Mouse (Mus musculus) heart, embryonic 14.5 days (tissue): ENCODE data around the gene Plce1. TPM values are rescaled to one million over a fixed set of nuclear protein-coding genes. Genes with fewer than 3 reads are reported as not detected.

Source experiments
- ATAC-seq: fragments of 200-750 bp; cut with Nextera tagmentation; 2 replicates; pipeline ENCODE4 v1.8.0; 2017; ENCODE audit warnings: low read depth, moderate TSS enrichment; ENCODE audit not compliant: insufficient number of reproducible peaks, insufficient read depth, low FRiP score
- H3K27ac ChIP-seq, 2 experiments: fragments of 200-500 bp in 1 of 2; fragments of 300-500 bp in 1 of 2; sonication (generic) in 1 of 2; replicated peaks in 1 of 2; 2 replicates each; pipeline ENCODE4 v1.5.1; 2012 to 2014; ENCODE audit warnings: low read depth in 2 of 2, low read length in 2 of 2, control low read depth in 1 of 2, mild to moderate bottlenecking in 1 of 2, mixed read lengths in 1 of 2; ENCODE audit not compliant: control insufficient read depth in 1 of 2, insufficient read depth in 1 of 2
- H3K27me3 ChIP-seq: fragments of 300-500 bp; sonication (generic); 2 replicates; pipeline ENCODE4 v1.6.1; 2014; ENCODE audit warnings: mild to moderate bottlenecking, low read length, control low read depth; ENCODE audit not compliant: control insufficient read depth, insufficient read depth
- H3K36me3 ChIP-seq: fragments of 300-500 bp; sonication (generic); 2 replicates; pipeline ENCODE4 v1.6.1; 2014; ENCODE audit warnings: mild to moderate bottlenecking, control low read depth, low read length, mixed read lengths; ENCODE audit not compliant: control insufficient read depth, insufficient read depth
- H3K4me1 ChIP-seq, 2 experiments: fragments of 200-500 bp in 1 of 2; fragments of 300-500 bp in 1 of 2; sonication (generic) in 1 of 2; 2 replicates each; pipeline ENCODE4 v1.6.1; 2012 to 2014; ENCODE audit warnings: low read length in 2 of 2, control low read depth in 1 of 2, mixed read lengths in 1 of 2; ENCODE audit not compliant: control insufficient read depth in 2 of 2, insufficient read depth in 2 of 2
- H3K4me2 ChIP-seq: fragments of 300-500 bp; sonication (generic); 2 replicates; pipeline ENCODE4 v1.6.1; 2014; ENCODE audit warnings: mild to moderate bottlenecking, low read length
- H3K4me3 ChIP-seq, 2 experiments: fragments of 200-500 bp in 1 of 2; fragments of 300-500 bp in 1 of 2; sonication (generic) in 1 of 2; 2 replicates each; pipeline ENCODE4 v1.5.1; 2012 to 2014; ENCODE audit warnings: low read length in 2 of 2, mild to moderate bottlenecking in 2 of 2, control low read depth in 1 of 2, low read depth in 1 of 2, moderate library complexity in 1 of 2; ENCODE audit not compliant: control insufficient read depth in 1 of 2, insufficient read depth in 1 of 2
- H3K9ac ChIP-seq: fragments of 300-500 bp; sonication (generic); 2 replicates; pipeline ENCODE4 v1.6.1; 2014; ENCODE audit warnings: mild to moderate bottlenecking, low read length
- H3K9me3 ChIP-seq: fragments of 300-500 bp; sonication (generic); 2 replicates; pipeline ENCODE4 v1.6.1; 2016; ENCODE audit warnings: low read length, control low read depth; ENCODE audit not compliant: control insufficient read depth
- WGBS: fragments of 180-500 bp; shearing (Covaris S2); extraction: QIAGEN DNeasy Blood & Tissue Kit; methylation state at CpG from one replicate; pipeline ENCODE4 v1.1.7; 2014; 5-methylcytosine and 5-hydroxymethylcytosine counted together
- polyA plus RNA-seq: library from polyadenylated mRNA; unstranded; fragments of >200 nt; fragmentation: Nextera tagmentation; extraction: Ambion mirVana; gene quantifications from 2 replicates; pipeline ENCODE4 v1.2.1, GENCODE M21; 2014

Plce1 gene
- polyA plus RNA-seq, 1 experiment from 2014 or later = 7.8 TPM

DNA sequence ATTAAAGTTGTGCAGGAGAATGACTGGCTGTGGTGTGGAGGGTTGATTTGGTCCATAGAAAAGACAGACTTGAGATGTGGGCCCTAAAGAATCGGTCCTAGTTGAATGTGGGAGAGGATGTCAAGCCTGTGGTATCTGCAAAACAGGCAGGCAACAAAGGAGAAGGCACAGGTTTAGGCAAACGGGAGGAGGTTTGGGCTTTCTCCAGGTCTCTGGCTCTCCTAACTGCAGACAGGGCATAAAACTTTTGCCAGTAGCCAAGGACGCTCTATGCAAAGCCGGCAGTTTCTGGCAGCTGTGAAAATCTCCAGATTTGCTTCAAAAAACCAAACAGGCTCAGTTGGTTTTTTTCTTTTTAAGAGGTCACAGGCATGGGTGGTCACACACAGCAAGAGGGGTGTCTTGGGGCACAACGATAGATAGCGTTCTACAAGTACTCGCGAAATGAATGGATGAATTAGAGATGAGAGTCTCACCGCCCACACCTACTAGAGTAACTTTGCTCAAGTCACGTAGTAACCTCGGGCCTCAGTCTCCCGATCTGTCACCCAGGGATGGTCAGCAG is 671 bp upstream of the Plce1 start:
- peaks cover 6 to 26% of the 10 kb centered on the region in 2 experiments for H3K4me1 ChIP-seq
- ATAC-seq = no peak
- H3K27ac ChIP-seq = 0 out of 4 replicates have a peak overlapping the region, but pooled peaks of 1 of the 2 experiments have one; percentile 71
- H3K4me3 ChIP-seq = peak overlapping the region; percentile 66 to 70
- no peaks in the 10 kb centered on the region for H3K9me3 ChIP-seq
- no peaks in the 10 kb centered on the region for H3K27me3 ChIP-seq
- no peaks in the 10 kb centered on the region for H3K36me3 ChIP-seq
- 15% methylated on average over 12 of the region's 12 CpGs for WGBS
- H3K4me2 ChIP-seq = peak overlapping the region; percentile 69
- peak overlapping the region; percentile 86 for H3K9ac ChIP-seq

DNA sequence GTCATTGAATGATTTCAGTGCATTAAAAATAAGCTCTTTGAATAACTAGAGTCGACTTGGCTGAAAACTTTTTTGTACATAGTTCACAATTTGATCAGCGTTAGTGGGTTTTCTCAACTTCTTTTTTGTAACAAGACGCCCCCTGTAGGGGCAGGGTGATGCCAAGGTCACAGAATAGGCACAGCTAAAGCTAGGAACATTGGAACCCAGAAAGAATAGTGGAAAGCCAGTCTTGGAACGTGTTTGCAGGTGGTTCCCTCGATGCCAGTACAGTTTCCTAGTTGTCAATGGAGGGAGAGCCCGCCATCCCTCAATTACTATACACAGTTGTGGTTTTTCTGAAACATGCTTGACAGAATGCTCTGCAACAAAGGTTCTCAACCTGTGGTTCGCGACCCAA is 997 bp downstream of the Plce1 start:
- Histone ChIP-seq H3K9me3 (no peaks in the 10 kb centered on the region), H3K4me2 (peak overlapping the region; percentile 69), H3K27ac (0 out of 4 replicates have a peak overlapping the region, but pooled peaks of 1 of the 2 experiments have one; percentile 71), H3K27me3 (no peaks in the 10 kb centered on the region), H3K36me3 (no peaks in the 10 kb centered on the region), H3K4me3 (peak overlapping the region; percentile 66 to 70; a peak in 3 of 4 replicates), H3K4me1 (peaks cover 12 to 35% of the 10 kb centered on the region in 2 experiments), H3K9ac (peak overlapping the region; percentile 86)
- WGBS = 20% methylated on average over 8 of the region's 8 CpGs
- ATAC-seq = no peak

DNA sequence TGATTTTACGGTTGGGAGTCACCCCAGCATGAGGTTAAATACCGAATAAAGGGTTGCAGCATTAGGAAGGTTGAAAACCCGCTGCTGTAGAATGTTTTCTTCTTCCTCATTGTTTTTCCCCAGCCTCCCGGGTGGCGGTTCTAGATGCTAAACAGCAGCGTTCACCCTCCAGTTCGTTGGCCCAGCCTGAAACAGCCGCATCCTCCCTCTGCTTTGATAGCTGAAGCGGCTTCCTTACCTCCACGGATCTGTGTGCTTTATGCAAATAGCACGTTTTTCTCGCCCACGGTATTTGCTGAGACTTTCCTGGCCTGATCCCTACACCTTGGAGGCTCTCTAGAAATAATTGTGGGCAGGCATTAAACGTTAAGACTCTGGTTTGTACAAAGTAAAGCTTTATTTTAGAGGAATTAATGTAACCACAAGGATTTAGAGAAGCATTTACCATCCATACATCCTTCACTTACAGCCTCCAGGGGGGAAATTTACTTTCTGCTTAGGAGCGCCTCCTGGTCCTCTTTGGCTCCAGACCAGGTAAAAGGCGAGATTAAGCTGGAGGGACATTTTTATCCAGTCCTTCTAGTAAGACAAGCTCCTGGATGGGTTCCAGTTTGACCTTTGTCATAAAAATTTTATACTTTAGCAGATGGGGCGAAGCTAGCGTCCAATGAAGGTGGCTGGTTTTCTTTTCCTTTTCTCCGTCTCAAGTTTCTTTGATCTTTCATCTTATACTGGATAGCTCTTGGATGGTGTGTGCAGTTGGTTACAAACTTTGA is 1.7 kb downstream of the Plce1 start:
- H3K36me3 ChIP-seq = no peaks in the 10 kb centered on the region
- H3K27ac ChIP-seq = no peak overlapping the region
- no peaks in the 10 kb centered on the region for H3K9me3 ChIP-seq
- H3K4me1 ChIP-seq = peaks cover 18 to 42% of the 10 kb centered on the region in 2 experiments
- peak overlapping the region; percentile 69 for H3K4me2 ChIP-seq
- peak overlapping the region; percentile 86 for H3K9ac ChIP-seq
- no peaks in the 10 kb centered on the region for H3K27me3 ChIP-seq
- 33% methylated on average over 19 of the region's 19 CpGs for WGBS
- no peak for ATAC-seq
- peak overlapping the region; percentile 66 to 70 for H3K4me3 ChIP-seq

DNA sequence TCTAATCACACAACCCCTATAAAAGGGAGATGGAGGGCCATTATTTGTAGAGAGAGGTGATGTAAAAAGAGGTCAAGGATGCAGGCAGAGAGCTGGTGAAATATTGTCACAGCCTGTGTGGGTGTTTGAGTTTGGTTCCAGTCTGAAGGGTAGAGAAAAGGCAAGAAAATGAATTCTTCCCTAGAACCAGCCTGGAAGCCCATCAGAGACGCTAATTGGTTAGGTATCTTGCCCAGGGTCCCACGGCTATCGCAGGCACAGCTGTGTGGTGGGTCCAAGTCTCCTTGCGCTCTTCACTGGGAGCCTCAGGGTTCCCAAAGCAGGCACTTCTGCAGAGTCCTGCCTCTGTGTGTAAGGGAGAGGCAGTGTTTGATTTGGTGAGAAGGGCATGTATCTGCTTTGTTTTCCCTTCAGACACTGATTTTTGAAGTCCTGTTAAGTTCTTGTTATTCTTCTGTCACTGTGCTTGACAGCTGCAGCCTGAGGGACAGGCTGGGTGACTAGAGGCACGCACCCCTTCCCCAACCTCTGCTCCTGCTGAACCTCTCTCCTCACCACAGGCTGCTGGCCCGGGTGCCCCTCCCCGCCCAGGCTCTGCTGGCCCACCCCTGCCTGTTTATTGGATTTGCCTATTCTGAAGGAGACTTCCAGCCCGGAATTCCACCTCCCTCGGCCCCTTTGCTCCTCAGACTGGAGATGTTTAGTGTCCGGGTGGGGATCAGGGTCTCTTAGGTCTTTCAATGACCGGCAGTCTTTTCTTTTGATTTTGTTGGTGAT is 5.1 kb downstream of the Plce1 start:
- no peaks in the 10 kb centered on the region for H3K36me3 ChIP-seq
- H3K4me2 ChIP-seq = no peak overlapping the region
- H3K27me3 ChIP-seq = no peaks in the 10 kb centered on the region
- H3K4me3 ChIP-seq = no peak overlapping the region
- H3K4me1 ChIP-seq = peaks cover 16 to 38% of the 10 kb centered on the region in 2 experiments
- H3K27ac ChIP-seq = no peak overlapping the region
- 40% methylated on average over 11 of the region's 11 CpGs for WGBS
- H3K9ac ChIP-seq = peak overlapping the region; percentile 31; the same call in 1 of the 2 replicates
- ATAC-seq = no peak
- no peaks in the 10 kb centered on the region for H3K9me3 ChIP-seq

DNA sequence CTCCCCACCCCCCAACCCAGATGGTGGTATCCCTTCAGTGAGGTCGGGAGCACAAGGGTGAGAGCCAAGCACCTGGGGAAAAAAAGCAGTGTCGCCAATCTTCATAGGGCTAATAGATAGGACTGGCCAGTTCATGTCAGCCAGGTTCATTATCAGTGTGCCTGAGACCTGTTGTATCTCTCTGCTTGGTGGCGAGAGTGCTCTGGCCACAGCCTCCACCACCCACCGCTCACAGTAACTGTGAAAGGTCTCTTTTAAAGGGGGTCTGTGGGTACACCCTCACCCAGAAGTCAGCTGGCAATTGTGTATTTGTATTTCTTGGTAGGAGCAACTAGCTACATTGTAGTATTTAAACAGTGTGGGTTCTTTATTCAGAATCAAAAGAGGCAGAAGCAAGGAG is 6.6 kb downstream of the Plce1 start:
- no peak for ATAC-seq
- H3K36me3 ChIP-seq = no peaks in the 10 kb centered on the region
- peak overlapping the region; percentile 8; the same call in 1 of the 2 replicates for H3K4me2 ChIP-seq
- no peak overlapping the region for H3K9ac ChIP-seq
- WGBS = 23% methylated on average over 4 of the region's 4 CpGs
- no peaks in the 10 kb centered on the region for H3K9me3 ChIP-seq
- H3K27me3 ChIP-seq = no peaks in the 10 kb centered on the region
- H3K4me1 ChIP-seq = peaks cover 16 to 31% of the 10 kb centered on the region in 2 experiments
- H3K27ac ChIP-seq = peak overlapping the region in 1 of 2 experiments; percentile 24; a peak in 1 of 4 replicates
- H3K4me3 ChIP-seq = no peak overlapping the region

DNA sequence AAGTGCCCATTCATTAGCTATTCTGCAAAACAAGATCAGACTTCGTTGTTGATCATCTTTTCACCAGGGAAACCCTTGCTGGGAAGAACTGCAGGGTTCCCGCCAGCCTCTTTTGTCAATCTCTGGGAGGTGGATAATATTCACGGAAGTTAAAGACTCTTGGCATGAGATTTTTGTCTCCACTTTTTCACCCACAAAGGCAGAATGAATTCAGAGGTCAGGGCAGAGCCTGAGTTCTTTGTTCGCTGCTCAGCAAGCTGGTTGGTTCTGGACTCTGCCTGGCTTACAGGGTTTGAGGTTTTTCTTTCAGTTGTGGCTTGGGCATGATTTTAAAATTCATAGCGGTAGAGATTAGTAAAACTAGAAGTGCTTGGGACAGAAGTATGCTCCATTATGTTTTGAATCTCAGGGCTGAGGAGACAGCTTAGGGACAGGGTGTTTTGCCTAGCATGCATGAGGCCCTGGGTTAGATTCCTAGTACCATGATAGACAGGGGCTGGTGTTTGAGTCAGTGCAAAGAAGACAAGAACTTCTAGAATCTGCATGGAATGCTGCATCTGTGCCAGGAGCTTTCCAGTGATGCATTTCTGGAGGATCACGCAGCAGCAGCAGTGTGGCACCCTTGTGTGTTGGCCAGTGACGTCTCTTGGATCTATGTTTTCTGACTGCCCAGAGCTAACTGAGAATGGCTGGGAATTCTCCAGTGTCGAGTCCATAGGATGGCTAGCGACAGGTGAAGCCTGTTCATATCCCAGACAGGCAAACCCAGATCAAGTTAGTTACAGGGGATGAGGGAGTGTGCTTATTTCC is 7.4 kb downstream of the Plce1 start:
- no peak for ATAC-seq
- no peak overlapping the region for H3K4me2 ChIP-seq
- H3K27ac ChIP-seq = peak overlapping the region in 1 of 2 experiments; percentile 1; a peak in 1 of 4 replicates

DNA sequence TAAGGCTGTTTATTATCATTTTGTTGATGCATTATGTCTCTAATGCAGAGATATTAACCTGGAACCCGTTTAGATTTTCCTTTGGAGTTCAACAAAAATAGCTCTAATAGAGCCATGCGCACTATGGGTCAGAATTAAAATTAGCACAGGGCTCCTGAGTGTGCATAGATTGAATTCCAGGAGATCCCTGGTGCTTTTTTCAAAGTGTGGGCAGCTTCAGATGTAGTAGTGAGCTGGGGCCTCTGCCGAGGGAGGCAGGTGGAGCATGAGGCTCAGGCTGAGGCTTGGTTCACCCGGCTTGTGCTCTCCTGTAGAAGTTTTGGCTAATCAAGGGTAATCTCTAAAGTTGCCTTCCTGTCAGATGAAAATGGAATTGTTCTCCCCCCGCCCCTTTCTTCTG is 17.3 kb downstream of the Plce1 start:
- H3K27me3 ChIP-seq = no peaks in the 10 kb centered on the region
- H3K9me3 ChIP-seq = no peaks in the 10 kb centered on the region
- H3K27ac ChIP-seq = peak overlapping the region; percentile 84 to 89
- ATAC-seq = peak; percentile 61; the same call in 1 of the 2 replicates
- WGBS = 38% methylated on average over 5 of the region's 5 CpGs
- no peak overlapping the region for H3K9ac ChIP-seq
- peaks cover 4 to 8% of the 10 kb centered on the region in 2 experiments; a peak in 3 of 4 replicates for H3K4me1 ChIP-seq
- peak overlapping the region; percentile 47 for H3K4me2 ChIP-seq
- H3K36me3 ChIP-seq = no peaks in the 10 kb centered on the region
- no peak overlapping the region for H3K4me3 ChIP-seq

More for the DNA sequence above, 7.4 kb downstream of the Plce1 start:
- H3K4me3 ChIP-seq = no peak overlapping the region
- WGBS = 67% methylated on average over 9 of the region's 9 CpGs
- no peak overlapping the region for H3K9ac ChIP-seq
- H3K9me3 ChIP-seq = no peaks in the 10 kb centered on the region
- peaks cover 16 to 26% of the 10 kb centered on the region in 2 experiments for H3K4me1 ChIP-seq
- no peaks in the 10 kb centered on the region for H3K27me3 ChIP-seq
- no peaks in the 10 kb centered on the region for H3K36me3 ChIP-seq
